ENCODE assay signal across 22 mouse cellular contexts in genomic region chr1:94356996-94357395, GRCm38 (mm10).
DNase-seq lines count a peak whose midpoint lies in the region; ATAC-seq lines count a peak whose summit lies in the region.
"Had no signal": no experiment of that assay in that cellular context is flagged by ENCODE, and none has a peak within 500 bp of the region (broad histone marks: within the 10 kb centered on the region; RNA-seq: fewer than 3 reads in every experiment).

No protein-coding gene starts in this region.

- DNase-seq in ES-CJ7 (ENCODE audit: low read depth, low spot score) (peak; percentile 60), R1 (ENCODE audit: low read depth, low spot score) (peak; percentile 50)
- DNase-seq in cerebellum, adult 11 months: no peak
- no peak for DNase-seq in thymus, postnatal 4 days
- no peak for DNase-seq in forebrain, embryonic 11.5 days (ENCODE audit: low spot score)
- DNase-seq: adrenal gland, adult 8-10 months; adrenal gland, postnatal 25 days; B cell, adult 2 months; cerebellum, adult 11-12 months; cerebellum, adult 2 months; cerebellum, adult 9-10 months; cerebellum, postnatal 10 days; cerebellum, postnatal 25 days had no signal

- H3K9me3 ChIP-seq in forebrain, embryonic 11.5 days (ENCODE audit: control insufficient read depth, low read length): no peaks in the 10 kb centered on the region
- H3K9me3 ChIP-seq: embryonic facial prominence, embryonic 10.5 days; embryonic facial prominence, embryonic 12.5 days; forebrain, embryonic 12.5 days had no signal

- no peak for ATAC-seq in forebrain, embryonic 11.5 days (replicated peaks; ENCODE audit: low FRiP score)
- ATAC-seq: activated CD4-positive, CD25-positive, alpha-beta regulatory T cell, adult 4 months; CD4-positive, CD25-positive, alpha-beta regulatory T cell, adult 4 months; forebrain, embryonic 14.5 days; forebrain, embryonic 16.5 days; Patski had no signal

- no peak overlapping the region for H3K27ac ChIP-seq in forebrain, embryonic 11.5 days (ENCODE audit: low read depth, low read length)
- H3K27ac ChIP-seq: embryonic facial prominence, embryonic 10.5 days; embryonic facial prominence, embryonic 12.5 days; forebrain, embryonic 12.5 days had no signal

- no peak overlapping the region for H3K4me3 ChIP-seq in forebrain, embryonic 11.5 days (ENCODE audit: low read depth, low read length)
- H3K4me3 ChIP-seq: embryonic facial prominence, embryonic 10.5 days; embryonic facial prominence, embryonic 12.5 days; forebrain, embryonic 12.5 days had no signal

- H3K9ac ChIP-seq in forebrain, embryonic 11.5 days (ENCODE audit: low read length): no peak overlapping the region
- H3K9ac ChIP-seq: embryonic facial prominence, embryonic 12.5 days; forebrain, embryonic 12.5 days had no signal

- no peaks in the 10 kb centered on the region for H3K36me3 ChIP-seq in forebrain, embryonic 11.5 days (ENCODE audit: control insufficient read depth, insufficient read depth, low read length)
- H3K36me3 ChIP-seq: embryonic facial prominence, embryonic 10.5 days; embryonic facial prominence, embryonic 12.5 days; forebrain, embryonic 12.5 days had no signal

- no peaks in the 10 kb centered on the region for H3K4me1 ChIP-seq in forebrain, embryonic 11.5 days (replicated peaks; ENCODE audit: control insufficient read depth, insufficient read depth, low read length)
- H3K4me1 ChIP-seq: embryonic facial prominence, embryonic 10.5 days; embryonic facial prominence, embryonic 12.5 days; forebrain, embryonic 12.5 days had no signal

- H3K4me2 ChIP-seq in forebrain, embryonic 11.5 days (ENCODE audit: low read depth, low read length, severe bottlenecking): no peak overlapping the region
- H3K4me2 ChIP-seq: embryonic facial prominence, embryonic 12.5 days; forebrain, embryonic 12.5 days had no signal

- whole genome bisulfite sequencing in forebrain, embryonic 11.5 days: 74% methylated on average over 1 of the region's 1 CpGs

- H3K27me3 ChIP-seq in forebrain, embryonic 11.5 days (ENCODE audit: control insufficient read depth, insufficient read depth, low read length): no peaks in the 10 kb centered on the region
- H3K27me3 ChIP-seq: CH12.LX; embryonic facial prominence, embryonic 12.5 days; forebrain, embryonic 12.5 days; Patski had no signal

Comparison
In these comparisons a context has a peak if more than half of its experiments do, and no peak if none do; other contexts are left out.
1. DNase-seq: peak in ES-CJ7 (single experiment) and R1 (single experiment); none in cerebellum, adult 11 months (single experiment), thymus, postnatal 4 days (single experiment) and forebrain, embryonic 11.5 days (single experiment).